Mouse (Mus musculus) midbrain, embryonic 10.5 days (tissue): ENCODE results near the gene Rhog. TPM values are rescaled to one million over a fixed set of nuclear protein-coding genes. Genes with fewer than 3 reads are reported as not detected.
A peak's percentile ranks its signal among the peaks of the same experiment; 100 is the strongest.

Experiments
- DNase-seq: peaks from one replicate; pipeline ENCODE4 v3.0.0-alpha.2; 2017; ENCODE audit warnings: low spot score
- H3K27ac ChIP-seq: fragments of 300-500 bp; sonication (generic); replicated peaks from 2 replicates; pipeline ENCODE4 v1.5.1; 2016; ENCODE audit warnings: mild to moderate bottlenecking
- H3K27me3 ChIP-seq: fragments of 300-500 bp; sonication (generic); 2 replicates; pipeline ENCODE4 v1.6.1; 2016; ENCODE audit warnings: low read depth, mild to moderate bottlenecking; ENCODE audit not compliant: poor library complexity, severe bottlenecking
- H3K36me3 ChIP-seq: fragments of 300-500 bp; sonication (generic); 2 replicates; pipeline ENCODE4 v1.6.1; 2016; ENCODE audit warnings: mild to moderate bottlenecking, moderate library complexity
- H3K4me1 ChIP-seq: fragments of 300-500 bp; sonication (generic); 2 replicates; pipeline ENCODE4 v1.6.1; 2016
- H3K4me3 ChIP-seq: fragments of 300-500 bp; sonication (generic); 2 replicates; pipeline ENCODE4 v1.5.1; 2016; ENCODE audit warnings: mild to moderate bottlenecking, moderate library complexity
- H3K9me3 ChIP-seq: fragments of 300-500 bp; sonication (generic); replicated peaks from 2 replicates; pipeline ENCODE4 v1.6.1; 2016; ENCODE audit warnings: mild to moderate bottlenecking
- WGBS: fragments of 180-500 bp; shearing (Covaris S2); methylation state at CpG from one replicate; pipeline ENCODE4 v1.1.7; 2016; 5-methylcytosine and 5-hydroxymethylcytosine counted together
- polyA plus RNA-seq: library from polyadenylated mRNA; unstranded; fragments of >200 nt; fragmentation: Nextera tagmentation; extraction: Ambion mirVana; gene quantifications from 2 replicates; pipeline ENCODE4 v1.2.1, GENCODE M21; 2016

Rhog gene
- polyA plus RNA-seq: 34.8 and 34.9 TPM in 2 replicates

- H3K27ac ChIP-seq: no peak within 1 kb of the TSS
- WGBS: 85% methylated on average over 3 of the region's 3 CpGs
- H3K36me3 ChIP-seq: no peaks in the 10 kb centered on the region
- no peak for DNase-seq
- peaks cover 4% of the 10 kb centered on the region for H3K4me1 ChIP-seq
- H3K27me3 ChIP-seq: no peaks in the 10 kb centered on the region
- no peak within 1 kb of the TSS for H3K4me3 ChIP-seq
- no peaks in the 10 kb centered on the region for H3K9me3 ChIP-seq
These were observed at the start of gene Rhog for GRCm38 (mm10) chr7:102255954-102256353. Gene Rhog (minus strand): TSS chr7:102256054.

GRCm38 (mm10) chr7:102305596-102305995, 49.7 kb upstream of the Rhog start:
- Histone ChIP-seq H3K4me3 (no peak overlapping the region), H3K4me1 (no peaks in the 10 kb centered on the region), H3K9me3 (no peaks in the 10 kb centered on the region), H3K27me3 (no peaks in the 10 kb centered on the region), H3K36me3 (no peaks in the 10 kb centered on the region), H3K27ac (no peak overlapping the region)
- no peak for DNase-seq
- WGBS: 88% methylated on average over 2 of the region's 2 CpGs

GRCm38 (mm10) chr7:102302471-102302870, 46.6 kb upstream of the Rhog start:
- H3K4me3 ChIP-seq: no peak overlapping the region
- no peaks in the 10 kb centered on the region for H3K4me1 ChIP-seq
- H3K27me3 ChIP-seq: no peaks in the 10 kb centered on the region
- no peak overlapping the region for H3K27ac ChIP-seq
- H3K36me3 ChIP-seq: no peaks in the 10 kb centered on the region
- no peaks in the 10 kb centered on the region for H3K9me3 ChIP-seq
- no peak for DNase-seq
- 96% methylated on average over 4 of the region's 4 CpGs for whole genome bisulfite sequencing

- no peak for DNase-seq
- Histone ChIP-seq H3K4me1 (no peaks in the 10 kb centered on the region), H3K27ac (no peak overlapping the region), H3K36me3 (no peaks in the 10 kb centered on the region), H3K4me3 (no peak overlapping the region), H3K27me3 (no peaks in the 10 kb centered on the region), H3K9me3 (no peaks in the 10 kb centered on the region)
- 84% methylated on average over 1 of the region's 1 CpGs for WGBS
These were observed 44.9 kb upstream of the Rhog start for GRCm38 (mm10) chr7:102300761-102301160.

GRCm38 (mm10) chr7:102293234-102293633, 37.4 kb upstream of the Rhog start:
- WGBS: 14% methylated on average over 2 of the region's 2 CpGs
- no peaks in the 10 kb centered on the region for H3K9me3 ChIP-seq

GRCm38 (mm10) chr7:102292228-102292627, 36.4 kb upstream of the Rhog start:
- H3K36me3 ChIP-seq: no peaks in the 10 kb centered on the region
- H3K4me3 ChIP-seq: no peak overlapping the region
- no peak for DNase-seq
- WGBS: 95% methylated on average over 3 of the region's 3 CpGs
- no peaks in the 10 kb centered on the region for H3K27me3 ChIP-seq
- peaks cover 8% of the 10 kb centered on the region for H3K4me1 ChIP-seq
- no peak overlapping the region for H3K27ac ChIP-seq
- no peaks in the 10 kb centered on the region for H3K9me3 ChIP-seq

More at GRCm38 (mm10) chr7:102293234-102293633, 37.4 kb upstream of the Rhog start:
- Histone ChIP-seq H3K27ac (no peak overlapping the region), H3K27me3 (no peaks in the 10 kb centered on the region), H3K4me3 (no peak overlapping the region), H3K36me3 (no peaks in the 10 kb centered on the region), H3K4me1 (peaks cover 8% of the 10 kb centered on the region)
- no peak for DNase-seq

- no peaks in the 10 kb centered on the region for H3K36me3 ChIP-seq
- peaks cover 8% of the 10 kb centered on the region for H3K4me1 ChIP-seq
- 87% methylated on average over 6 of the region's 6 CpGs for WGBS
- H3K27ac ChIP-seq: no peak overlapping the region
- no peaks in the 10 kb centered on the region for H3K27me3 ChIP-seq
- no peak for DNase-seq
- no peak overlapping the region for H3K4me3 ChIP-seq
- no peaks in the 10 kb centered on the region for H3K9me3 ChIP-seq
These were observed 33.6 kb upstream of the Rhog start for GRCm38 (mm10) chr7:102289466-102289865.

- DNase-seq: no peak
- WGBS: 91% methylated on average over 5 of the region's 5 CpGs
- no peak overlapping the region for H3K4me3 ChIP-seq
- H3K4me1 ChIP-seq: no peaks in the 10 kb centered on the region
- H3K27me3 ChIP-seq: no peaks in the 10 kb centered on the region
- no peaks in the 10 kb centered on the region for H3K36me3 ChIP-seq
- no peaks in the 10 kb centered on the region for H3K9me3 ChIP-seq
- no peak overlapping the region for H3K27ac ChIP-seq
These were observed 26.4 kb upstream of the Rhog start for GRCm38 (mm10) chr7:102282261-102282660.

- DNase-seq: no peak
- no peak overlapping the region for H3K4me3 ChIP-seq
- 82% methylated on average over 1 of the region's 1 CpGs for WGBS
- H3K9me3 ChIP-seq: no peaks in the 10 kb centered on the region
- no peaks in the 10 kb centered on the region for H3K4me1 ChIP-seq
- H3K27me3 ChIP-seq: no peaks in the 10 kb centered on the region
- no peaks in the 10 kb centered on the region for H3K36me3 ChIP-seq
- H3K27ac ChIP-seq: no peak overlapping the region
These were observed 25.5 kb upstream of the Rhog start for GRCm38 (mm10) chr7:102281403-102281802.

GRCm38 (mm10) chr7:102272422-102272948, 16.6 kb upstream of the Rhog start:
- peaks cover 24% of the 10 kb centered on the region for H3K27me3 ChIP-seq
- WGBS: 88% methylated on average over 3 of the region's 3 CpGs
- peaks cover 11% of the 10 kb centered on the region for H3K4me1 ChIP-seq
- H3K4me3 ChIP-seq: no peak overlapping the region
- H3K36me3 ChIP-seq: no peaks in the 10 kb centered on the region
- H3K27ac ChIP-seq: no peak overlapping the region
- H3K9me3 ChIP-seq: no peaks in the 10 kb centered on the region
- no peak for DNase-seq

GRCm38 (mm10) chr7:102268395-102268748, 12.5 kb upstream of the Rhog start:
- peak overlapping the region; percentile 91 for H3K4me3 ChIP-seq
- H3K36me3 ChIP-seq: no peaks in the 10 kb centered on the region
- 7% methylated on average over 12 of the region's 12 CpGs for WGBS
- H3K9me3 ChIP-seq: no peaks in the 10 kb centered on the region
- H3K27me3 ChIP-seq: peaks cover 24% of the 10 kb centered on the region
- peak overlapping the region; percentile 83 for H3K27ac ChIP-seq
- peaks cover 11% of the 10 kb centered on the region for H3K4me1 ChIP-seq
- no peak for DNase-seq

- under 1% methylated on average over 63 of the region's 73 CpGs for WGBS
- Histone ChIP-seq H3K27ac (peak within 1 kb of the TSS; percentile 83), H3K9me3 (no peaks in the 10 kb centered on the region)
These were observed 11.9 kb upstream of the Rhog start, which contains the start of gene Stim1 for GRCm38 (mm10) chr7:102267601-102268394. Gene Stim1 (plus strand): TSS chr7:102267806.

GRCm38 (mm10) chr7:102267113-102267579, 11.3 kb upstream of the Rhog start:
- peak overlapping the region; percentile 91 for H3K4me3 ChIP-seq
- H3K36me3 ChIP-seq: no peaks in the 10 kb centered on the region
- H3K27me3 ChIP-seq: peaks cover 24% of the 10 kb centered on the region
- H3K27ac ChIP-seq: peak overlapping the region; percentile 83
- peak; percentile 95 for DNase-seq
- WGBS: under 1% methylated on average over 34 of the region's 34 CpGs
- peaks cover 11% of the 10 kb centered on the region for H3K4me1 ChIP-seq
- H3K9me3 ChIP-seq: no peaks in the 10 kb centered on the region

More at GRCm38 (mm10) chr7:102267601-102268394, 11.9 kb upstream of the Rhog start, which contains the start of gene Stim1:
- Histone ChIP-seq H3K27me3 (peaks cover 24% of the 10 kb centered on the region), H3K36me3 (no peaks in the 10 kb centered on the region), H3K4me3 (peak within 1 kb of the TSS; percentile 91), H3K4me1 (peaks cover 11% of the 10 kb centered on the region)
- peak; percentile 69 for DNase-seq
